Mouse (Mus musculus): ENCODE results near the gene Eif2s1.

DNA sequence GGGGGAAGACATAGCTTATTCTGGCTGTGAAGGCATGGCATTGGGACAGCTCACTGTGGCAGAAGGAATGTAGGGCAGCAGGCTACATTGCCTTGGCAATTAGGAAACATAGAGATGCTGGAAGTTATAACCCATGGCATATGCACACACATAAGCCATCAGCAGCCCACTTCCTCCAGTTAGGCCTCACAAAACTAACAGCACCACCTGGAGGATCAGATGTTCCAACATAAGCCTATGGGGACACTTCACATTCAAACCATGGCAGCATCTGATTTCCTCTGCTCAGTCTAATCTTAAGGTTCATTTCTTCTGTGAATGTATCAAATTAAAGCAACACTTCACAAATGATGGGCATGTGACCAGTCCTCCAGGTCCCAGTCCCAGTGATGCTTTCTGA, 47.2 kb upstream of the Eif2s1 start:
- no peak for TF ChIP-seq CTCF (IDR thresholded peaks at IDR 0.05; ENCODE audit: control insufficient read depth, insufficient read depth, insufficient read length)
- no peak for TF ChIP-seq MAX (IDR thresholded peaks at IDR 0.05)
- TF ChIP-seq USF1 (IDR thresholded peaks at IDR 0.05; ENCODE audit: low read depth): no peak
- no peak for TF ChIP-seq CEBPB (IDR thresholded peaks at IDR 0.05; ENCODE audit: low read depth)
- no peak for TF ChIP-seq MYOD1 (IDR thresholded peaks at IDR 0.05; ENCODE audit: control insufficient read depth, insufficient read length, low read depth)
- TF ChIP-seq MYOG (IDR thresholded peaks at IDR 0.05; ENCODE audit: control insufficient read depth, extremely low read depth, insufficient read length): no peak
